Mouse (Mus musculus) neural tube, embryonic 11.5 days (tissue): Measurements from ENCODE around the gene Max. TPM values are rescaled to one million over a fixed set of nuclear protein-coding genes. Genes with fewer than 3 reads are reported as not detected.

Source experiments
- ATAC-seq: fragments of 200-750 bp; cut with Nextera tagmentation; 2 replicates; pipeline ENCODE4 v1.8.0; 2017; ENCODE audit warnings: moderate number of reproducible peaks, mild to moderate bottlenecking, moderate TSS enrichment, moderate library complexity; ENCODE audit not compliant: insufficient read depth, low FRiP score, low TSS enrichment
- DNase-seq: peaks from one replicate; pipeline ENCODE4 v3.0.0-alpha.2; 2015; ENCODE audit warnings: low spot score
- H3K27ac ChIP-seq: fragments of 300-500 bp; sonication (generic); 2 replicates; pipeline ENCODE4 v1.5.1; 2014; ENCODE audit warnings: low read depth, mild to moderate bottlenecking, low read length
- H3K27me3 ChIP-seq: fragments of 300-500 bp; sonication (generic); 2 replicates; pipeline ENCODE4 v1.6.1; 2014; ENCODE audit warnings: mild to moderate bottlenecking, low read length, mixed read lengths; ENCODE audit not compliant: control insufficient read depth, insufficient read depth
- H3K36me3 ChIP-seq: fragments of 300-500 bp; sonication (generic); 2 replicates; pipeline ENCODE4 v1.6.1; 2014; ENCODE audit warnings: mild to moderate bottlenecking, low read length, moderate library complexity, mixed read lengths; ENCODE audit not compliant: control insufficient read depth, insufficient read depth
- H3K4me1 ChIP-seq: fragments of 300-500 bp; sonication (generic); 2 replicates; pipeline ENCODE4 v1.6.1; 2014; ENCODE audit warnings: low read length, mixed read lengths; ENCODE audit not compliant: control insufficient read depth, insufficient read depth
- H3K4me2 ChIP-seq: fragments of 300-500 bp; sonication (generic); 2 replicates; pipeline ENCODE4 v1.6.1; 2014; ENCODE audit warnings: low read depth, mild to moderate bottlenecking, moderate library complexity
- H3K4me3 ChIP-seq: fragments of 300-500 bp; sonication (generic); 2 replicates; pipeline ENCODE4 v1.5.1; 2014; ENCODE audit warnings: low read depth, low read length
- H3K9ac ChIP-seq: fragments of 300-500 bp; sonication (generic); 2 replicates; pipeline ENCODE4 v1.6.1; 2014; ENCODE audit warnings: mild to moderate bottlenecking, low read length
- H3K9me3 ChIP-seq: fragments of 300-500 bp; sonication (generic); 2 replicates; pipeline ENCODE4 v1.6.1; 2016; ENCODE audit warnings: low read length; ENCODE audit not compliant: control insufficient read depth
- WGBS: fragments of 180-500 bp; shearing (Covaris S2); extraction: QIAGEN DNeasy Blood & Tissue Kit; methylation state at CpG from one replicate; pipeline ENCODE4 v1.1.7; 2014; 5-methylcytosine and 5-hydroxymethylcytosine counted together
- polyA plus RNA-seq: library from polyadenylated mRNA; unstranded; fragments of >200 nt; fragmentation: Nextera tagmentation; extraction: Ambion mirVana; gene quantifications from 2 replicates; pipeline ENCODE4 v1.2.1, GENCODE M21; 2014

Gene Max
- polyA plus RNA-seq, 1 experiment from 2014 or later: 20.6 TPM

- no peaks in the 10 kb centered on the region for H3K9me3 ChIP-seq
- no peak overlapping the region for H3K27ac ChIP-seq
- DNase-seq (no peak), ATAC-seq (no peak)
- H3K36me3 ChIP-seq: no peaks in the 10 kb centered on the region
- no peak overlapping the region for H3K9ac ChIP-seq
- peaks cover 8% of the 10 kb centered on the region for H3K4me1 ChIP-seq
- no peak overlapping the region for H3K4me2 ChIP-seq
- WGBS: 11% methylated on average over 4 of the region's 4 CpGs
- H3K27me3 ChIP-seq: no peaks in the 10 kb centered on the region
- H3K4me3 ChIP-seq: no peak overlapping the region
These were observed 3.9 kb upstream of the Max start for GRCm38 (mm10) chr12:76965876-76966275.

GRCm38 (mm10) chr12:76965089-76965488 lies 3.1 kb upstream of the Max start:
- Histone ChIP-seq H3K9me3 (no peaks in the 10 kb centered on the region), H3K9ac (no peak overlapping the region), H3K4me2 (no peak overlapping the region), H3K27ac (no peak overlapping the region), H3K4me3 (no peak overlapping the region), H3K27me3 (no peaks in the 10 kb centered on the region), H3K36me3 (no peaks in the 10 kb centered on the region), H3K4me1 (peaks cover 10% of the 10 kb centered on the region)
- ATAC-seq: no peak
- 18% methylated on average over 5 of the region's 5 CpGs for WGBS
- DNase-seq: no peak

- no peak overlapping the region for H3K27ac ChIP-seq
- ATAC-seq (peak; percentile 42), DNase-seq (peak; percentile 37)
- peak overlapping the region; percentile 72 for H3K4me3 ChIP-seq
- H3K4me1 ChIP-seq: peaks cover 10% of the 10 kb centered on the region
- peak overlapping the region; percentile 67 for H3K9ac ChIP-seq
- no peaks in the 10 kb centered on the region for H3K9me3 ChIP-seq
- no peaks in the 10 kb centered on the region for H3K27me3 ChIP-seq
- 7% methylated on average over 35 of the region's 45 CpGs for WGBS
- no peaks in the 10 kb centered on the region for H3K36me3 ChIP-seq
- H3K4me2 ChIP-seq: peak overlapping the region; percentile 87
These were observed 709 bp downstream of the Max start for GRCm38 (mm10) chr12:76961052-76961931.

- no peaks in the 10 kb centered on the region for H3K9me3 ChIP-seq
- no peak for ATAC-seq
- no peak overlapping the region for H3K27ac ChIP-seq
- DNase-seq: no peak
- no peak overlapping the region for H3K4me2 ChIP-seq
- no peak overlapping the region for H3K9ac ChIP-seq
- H3K4me3 ChIP-seq: no peak overlapping the region
- peaks cover 2% of the 10 kb centered on the region; the same call in 1 of the 2 replicates for H3K36me3 ChIP-seq
- peaks cover 6% of the 10 kb centered on the region; the same call in 1 of the 2 replicates for H3K4me1 ChIP-seq
- H3K27me3 ChIP-seq: no peaks in the 10 kb centered on the region
- 87% methylated on average over 5 of the region's 5 CpGs for WGBS
These were observed 4.3 kb downstream of the Max start for GRCm38 (mm10) chr12:76957688-76958087.

GRCm38 (mm10) chr12:76954698-76955423 lies 7.1 kb downstream of the Max start:
- no peak for DNase-seq
- WGBS: 84% methylated on average over 10 of the region's 10 CpGs

GRCm38 (mm10) chr12:76953750-76954363 lies 8.1 kb downstream of the Max start:
- ATAC-seq: no peak
- Histone ChIP-seq H3K27ac (no peak overlapping the region), H3K4me2 (no peak overlapping the region), H3K4me3 (no peak overlapping the region), H3K36me3 (peaks cover 4% of the 10 kb centered on the region; the same call in 1 of the 2 replicates), H3K27me3 (no peaks in the 10 kb centered on the region), H3K9me3 (no peaks in the 10 kb centered on the region), H3K4me1 (no peaks in the 10 kb centered on the region), H3K9ac (no peak overlapping the region)
- WGBS: 91% methylated on average over 2 of the region's 2 CpGs
- DNase-seq: no peak

More at GRCm38 (mm10) chr12:76954698-76955423, 7.1 kb downstream of the Max start:
- Histone ChIP-seq H3K27ac (no peak overlapping the region), H3K4me2 (no peak overlapping the region), H3K36me3 (peaks cover 4% of the 10 kb centered on the region; the same call in 1 of the 2 replicates), H3K9ac (no peak overlapping the region), H3K4me3 (no peak overlapping the region), H3K4me1 (no peaks in the 10 kb centered on the region), H3K27me3 (no peaks in the 10 kb centered on the region), H3K9me3 (no peaks in the 10 kb centered on the region)
- ATAC-seq: no peak

GRCm38 (mm10) chr12:76950330-76950729 lies 11.7 kb downstream of the Max start:
- no peak for ATAC-seq
- no peaks in the 10 kb centered on the region for H3K27me3 ChIP-seq
- H3K9ac ChIP-seq: no peak overlapping the region
- H3K4me2 ChIP-seq: no peak overlapping the region
- no peak for DNase-seq
- no peak overlapping the region for H3K4me3 ChIP-seq
- H3K36me3 ChIP-seq: 0 out of 2 replicates have a peak, but pooled peaks cover 2% of the 10 kb centered on the region
- WGBS: 84% methylated on average over 5 of the region's 5 CpGs
- H3K9me3 ChIP-seq: no peaks in the 10 kb centered on the region
- H3K4me1 ChIP-seq: no peaks in the 10 kb centered on the region
- H3K27ac ChIP-seq: no peak overlapping the region

- no peak overlapping the region for H3K27ac ChIP-seq
- WGBS: 88% methylated on average over 3 of the region's 3 CpGs
- no peak overlapping the region for H3K9ac ChIP-seq
- H3K36me3 ChIP-seq: 0 out of 2 replicates have a peak, but pooled peaks cover 2% of the 10 kb centered on the region
- no peaks in the 10 kb centered on the region for H3K27me3 ChIP-seq
- ATAC-seq: no peak
- H3K4me1 ChIP-seq: no peaks in the 10 kb centered on the region
- no peaks in the 10 kb centered on the region for H3K9me3 ChIP-seq
- no peak for DNase-seq
- H3K4me2 ChIP-seq: no peak overlapping the region
- no peak overlapping the region for H3K4me3 ChIP-seq
These were observed 13.2 kb downstream of the Max start for GRCm38 (mm10) chr12:76948781-76949180.
